Mouse (Mus musculus): Measurements from ENCODE around the gene Rfxank. TPM values are rescaled to one million over a fixed set of nuclear protein-coding genes. Genes with fewer than 3 reads are reported as not detected.

Rfxank gene
- polyA plus RNA-seq, 1 experiment = 28.6 TPM

DNA sequence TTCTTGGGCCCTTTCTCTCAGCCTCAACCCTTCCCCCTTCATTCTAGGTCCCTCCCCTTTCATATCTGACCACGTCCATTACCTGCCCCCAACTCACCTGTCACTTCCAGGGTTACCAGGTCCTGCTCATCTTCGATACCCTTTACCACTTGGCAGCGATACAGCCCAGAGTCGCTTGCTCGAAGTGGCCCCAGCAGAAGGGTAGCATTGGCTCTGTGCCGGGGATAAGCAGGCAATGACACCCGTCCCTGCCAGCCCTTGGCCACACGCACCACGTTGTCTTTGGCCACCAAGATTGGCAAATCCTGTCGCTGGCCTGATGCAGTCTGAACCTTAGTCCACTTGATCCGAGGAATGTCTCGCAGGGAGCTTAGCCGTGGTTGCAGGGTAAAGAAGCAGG is 24.1 kb downstream of the Rfxank start:
- H3K4me3 ChIP-seq (replicated peaks; ENCODE audit: extremely low read depth, low read depth, low read length) = no peak overlapping the region
- no peaks in the 10 kb centered on the region for H3K4me1 ChIP-seq (ENCODE audit: control insufficient read depth, insufficient read depth, low read length)
- DNase-seq = no peak
- TF ChIP-seq POLR2A (IDR thresholded peaks at IDR 0.05; ENCODE audit: borderline replicate concordance, extremely low read depth, low read depth, low read length) (no peak), CTCF (IDR thresholded peaks at IDR 0.05; ENCODE audit: insufficient read depth, low read length) (no peak)
- 63% methylated on average over 13 of the region's 13 CpGs for WGBS

GRCm38 (mm10) chr8:70114488-70114887 is 24.5 kb downstream of the Rfxank start:
- DNase-seq = no peak
- H3K4me1 ChIP-seq (ENCODE audit: control insufficient read depth, insufficient read depth, low read length) = no peaks in the 10 kb centered on the region
- no peak overlapping the region for H3K4me3 ChIP-seq (replicated peaks; ENCODE audit: extremely low read depth, low read depth, low read length)
- no peak for TF ChIP-seq CTCF (IDR thresholded peaks at IDR 0.05; ENCODE audit: insufficient read depth, low read length)
- no peak for TF ChIP-seq POLR2A (IDR thresholded peaks at IDR 0.05; ENCODE audit: borderline replicate concordance, extremely low read depth, low read depth, low read length)
- 20% methylated on average over 6 of the region's 6 CpGs for WGBS

DNA sequence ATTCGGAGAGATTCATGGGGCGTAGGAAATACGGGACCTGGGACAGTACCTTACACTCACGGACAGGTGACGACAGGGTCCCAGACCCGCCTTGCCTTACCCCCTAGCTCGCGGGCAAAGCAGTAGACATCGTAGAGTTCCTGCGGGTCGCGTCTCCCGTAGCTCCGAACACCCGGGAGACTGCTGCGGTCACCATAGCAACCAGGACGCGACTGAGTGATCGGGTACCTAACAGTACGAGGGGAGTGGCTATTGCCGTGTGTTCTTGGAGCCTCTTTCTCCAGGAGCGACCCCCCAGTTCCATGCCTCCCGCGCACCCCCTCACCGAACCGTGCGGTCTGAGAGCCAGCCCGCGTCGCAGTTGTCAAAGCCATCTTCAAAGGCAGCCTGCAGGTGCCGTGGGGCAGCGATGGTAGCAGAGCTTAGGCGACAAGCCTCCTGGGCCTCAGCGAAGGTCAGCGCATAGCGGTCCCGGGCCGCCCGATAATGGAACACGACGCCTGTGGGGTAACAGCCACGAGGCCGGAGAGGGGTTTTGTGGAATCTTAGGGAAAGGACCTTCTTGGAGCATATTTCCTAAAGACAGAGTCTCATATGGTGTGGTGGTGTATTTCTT is 26.4 kb downstream of the Rfxank start:
- no peak overlapping the region for H3K4me3 ChIP-seq (replicated peaks; ENCODE audit: extremely low read depth, low read depth, low read length)
- no peaks in the 10 kb centered on the region for H3K4me1 ChIP-seq (ENCODE audit: control insufficient read depth, insufficient read depth, low read length)
- WGBS = 8% methylated on average over 43 of the region's 43 CpGs
- no peak for DNase-seq
- TF ChIP-seq POLR2A (IDR thresholded peaks at IDR 0.05; ENCODE audit: borderline replicate concordance, extremely low read depth, low read depth, low read length) (no peak), CTCF (IDR thresholded peaks at IDR 0.05; ENCODE audit: insufficient read depth, low read length) (no peak)

DNA sequence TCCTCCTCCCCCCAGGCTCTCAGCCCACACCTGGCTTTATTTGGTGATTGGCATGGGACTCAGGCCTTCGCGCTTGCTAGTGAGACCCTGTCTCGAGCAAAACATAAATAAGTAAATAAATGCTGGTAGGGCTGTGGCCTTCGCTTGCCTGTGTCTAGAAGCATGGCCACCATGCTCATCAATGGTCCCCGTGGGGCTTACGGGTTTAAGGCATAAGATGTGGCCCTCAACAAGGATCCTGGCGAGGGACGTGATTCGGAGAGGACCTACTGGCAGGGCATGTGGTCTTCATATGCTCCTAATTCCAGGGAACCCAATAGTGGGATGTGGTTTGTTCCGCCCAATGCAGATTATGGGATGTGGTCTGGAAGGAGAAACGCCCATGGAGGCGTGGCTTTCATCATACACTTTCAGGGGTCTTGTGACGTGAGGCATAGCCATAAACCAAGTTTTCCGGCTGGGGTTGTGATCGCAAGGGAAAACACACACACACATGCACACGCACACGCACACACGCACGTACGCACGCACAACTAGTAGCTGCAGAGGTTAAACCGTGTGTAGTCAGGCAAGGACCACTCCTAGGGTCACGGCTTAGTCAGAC is 27.7 kb downstream of the Rfxank start:
- no peak for DNase-seq
- TF ChIP-seq CTCF (IDR thresholded peaks at IDR 0.05; ENCODE audit: insufficient read depth, low read length) = no peak
- TF ChIP-seq POLR2A (IDR thresholded peaks at IDR 0.05; ENCODE audit: borderline replicate concordance, extremely low read depth, low read depth, low read length) = no peak
- 49% methylated on average over 23 of the region's 23 CpGs for WGBS
- no peaks in the 10 kb centered on the region for H3K4me1 ChIP-seq (ENCODE audit: control insufficient read depth, insufficient read depth, low read length)
- H3K4me3 ChIP-seq (replicated peaks; ENCODE audit: extremely low read depth, low read depth, low read length) = no peak overlapping the region

GRCm38 (mm10) chr8:70110451-70110850 is 28.5 kb downstream of the Rfxank start:
- no peak for DNase-seq
- 75% methylated on average over 2 of the region's 2 CpGs for WGBS
- Histone ChIP-seq H3K4me1 (ENCODE audit: control insufficient read depth, insufficient read depth, low read length) (no peaks in the 10 kb centered on the region), H3K4me3 (replicated peaks; ENCODE audit: extremely low read depth, low read depth, low read length) (no peak overlapping the region)
- TF ChIP-seq POLR2A (IDR thresholded peaks at IDR 0.05; ENCODE audit: borderline replicate concordance, extremely low read depth, low read depth, low read length) = no peak
- TF ChIP-seq CTCF (IDR thresholded peaks at IDR 0.05; ENCODE audit: insufficient read depth, low read length) = no peak

GRCm38 (mm10) chr8:70104922-70105321 is 34.0 kb downstream of the Rfxank start:
- Histone ChIP-seq H3K4me1 (ENCODE audit: control insufficient read depth, insufficient read depth, low read length) (no peaks in the 10 kb centered on the region), H3K4me3 (replicated peaks; ENCODE audit: extremely low read depth, low read depth, low read length) (no peak overlapping the region)
- WGBS = 58% methylated on average over 7 of the region's 7 CpGs
- TF ChIP-seq CTCF (IDR thresholded peaks at IDR 0.05; ENCODE audit: insufficient read depth, low read length) (no peak), POLR2A (IDR thresholded peaks at IDR 0.05; ENCODE audit: borderline replicate concordance, extremely low read depth, low read depth, low read length) (no peak)
- no peak for DNase-seq

DNA sequence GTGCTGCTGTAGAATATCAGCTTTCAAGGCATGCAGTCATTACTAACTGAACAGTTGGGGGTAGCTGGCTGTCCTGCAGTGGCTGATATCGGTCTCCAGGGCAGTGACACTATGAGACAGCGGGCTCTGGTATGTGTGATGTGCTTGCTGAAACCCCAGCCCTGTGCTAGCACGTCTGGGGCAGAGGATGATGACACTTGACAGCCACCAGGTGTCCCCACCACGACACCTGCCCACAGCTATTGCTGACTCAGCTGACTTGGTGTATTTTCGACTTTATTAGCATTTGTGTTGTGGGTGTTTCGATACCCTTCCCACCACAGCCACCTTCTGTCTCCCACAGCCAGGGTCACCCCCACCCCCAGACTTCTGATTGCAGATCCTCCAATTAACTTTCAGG is 34.4 kb downstream of the Rfxank start:
- 14% methylated on average over 6 of the region's 6 CpGs for WGBS
- no peak for DNase-seq
- H3K4me3 ChIP-seq (replicated peaks; ENCODE audit: extremely low read depth, low read depth, low read length) = no peak overlapping the region
- H3K4me1 ChIP-seq (ENCODE audit: control insufficient read depth, insufficient read depth, low read length) = no peaks in the 10 kb centered on the region
- TF ChIP-seq POLR2A (IDR thresholded peaks at IDR 0.05; ENCODE audit: borderline replicate concordance, extremely low read depth, low read depth, low read length) (no peak), CTCF (IDR thresholded peaks at IDR 0.05; ENCODE audit: insufficient read depth, low read length) (peak; percentile 78)

DNA sequence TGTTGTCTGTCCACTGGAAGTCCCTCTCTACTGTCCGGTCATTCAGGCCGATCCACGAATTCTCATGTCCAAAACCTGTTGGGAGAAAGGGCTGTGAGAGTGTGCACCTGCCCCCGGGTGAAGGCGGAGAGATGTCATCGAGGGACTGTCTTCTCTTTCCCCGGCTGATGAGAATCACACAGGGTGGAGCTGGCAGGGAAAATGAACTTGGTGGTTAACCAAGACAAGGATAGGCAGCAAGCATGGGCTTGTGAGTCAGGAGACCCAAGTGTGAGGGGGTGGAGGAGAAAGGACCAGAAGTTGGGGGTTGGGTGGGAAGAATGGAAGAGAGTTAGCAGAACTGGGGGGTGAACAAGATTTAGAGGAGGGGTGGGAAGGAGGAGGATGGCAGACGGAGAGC is 38.7 kb downstream of the Rfxank start:
- no peak for TF ChIP-seq POLR2A (IDR thresholded peaks at IDR 0.05; ENCODE audit: borderline replicate concordance, extremely low read depth, low read depth, low read length)
- no peak for TF ChIP-seq CTCF (IDR thresholded peaks at IDR 0.05; ENCODE audit: insufficient read depth, low read length)
- H3K4me1 ChIP-seq (ENCODE audit: control insufficient read depth, insufficient read depth, low read length) = no peaks in the 10 kb centered on the region
- no peak overlapping the region for H3K4me3 ChIP-seq (replicated peaks; ENCODE audit: extremely low read depth, low read depth, low read length)
- no peak for DNase-seq
- 77% methylated on average over 8 of the region's 8 CpGs for WGBS

DNA sequence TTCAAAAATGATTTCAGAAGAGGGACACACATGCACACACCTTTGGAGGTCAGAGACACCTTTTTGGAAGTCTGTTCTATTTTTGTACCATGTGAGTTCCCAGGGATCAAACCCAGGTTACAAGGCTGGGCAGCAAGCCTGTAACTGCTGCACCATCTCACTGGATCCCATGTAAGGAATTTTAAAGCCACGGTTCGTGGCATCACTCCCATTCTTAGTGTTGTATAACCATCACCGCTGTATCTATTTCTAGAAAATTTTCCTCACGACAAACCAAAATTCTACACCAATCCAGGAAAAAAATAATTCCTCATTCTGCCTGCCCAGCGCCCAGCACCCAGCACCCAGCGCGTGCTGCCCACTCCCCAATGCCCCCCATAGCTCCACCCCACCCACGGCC is 39.7 kb downstream of the Rfxank start:
- no peak overlapping the region for H3K4me3 ChIP-seq (replicated peaks; ENCODE audit: extremely low read depth, low read depth, low read length)
- TF ChIP-seq CTCF (IDR thresholded peaks at IDR 0.05; ENCODE audit: insufficient read depth, low read length) (no peak), POLR2A (IDR thresholded peaks at IDR 0.05; ENCODE audit: borderline replicate concordance, extremely low read depth, low read depth, low read length) (no peak)

GRCm38 (mm10) chr8:70092786-70093185 is 46.2 kb downstream of the Rfxank start:
- no peak for TF ChIP-seq CTCF (IDR thresholded peaks at IDR 0.05; ENCODE audit: insufficient read depth, low read length)
- TF ChIP-seq POLR2A (IDR thresholded peaks at IDR 0.05; ENCODE audit: borderline replicate concordance, extremely low read depth, low read depth, low read length) = no peak
- H3K4me3 ChIP-seq (replicated peaks; ENCODE audit: extremely low read depth, low read depth, low read length) = no peak overlapping the region
- H3K4me1 ChIP-seq (ENCODE audit: control insufficient read depth, insufficient read depth, low read length) = no peaks in the 10 kb centered on the region
- DNase-seq = no peak
- WGBS = 53% methylated on average over 8 of the region's 8 CpGs

More for the DNA sequence above, 39.7 kb downstream of the Rfxank start:
- H3K4me1 ChIP-seq (ENCODE audit: control insufficient read depth, insufficient read depth, low read length) = no peaks in the 10 kb centered on the region
- DNase-seq = no peak
- WGBS = 64% methylated on average over 8 of the region's 8 CpGs
